Mouse (Mus musculus) thymus, adult 2 months (tissue): Measurements from ENCODE around the gene Grxcr1.

Source experiments
- CTCF ChIP-seq: fragments of 200-500 bp; IDR thresholded peaks from 2 replicates; pipeline ENCODE4 v1.5.1; 2012; ENCODE audit warnings: mild to moderate bottlenecking, control low read depth, low read length, moderate library complexity, borderline replicate concordance; ENCODE audit not compliant: control insufficient read depth, poor library complexity, insufficient read depth; ENCODE audit errors: extremely low read depth
- POLR2A ChIP-seq: fragments of 200-500 bp; IDR thresholded peaks from 2 replicates; pipeline ENCODE4 v1.6.1; 2012; ENCODE audit warnings: mild to moderate bottlenecking, low read length, control low read depth, moderate library complexity; ENCODE audit not compliant: control insufficient read depth, poor library complexity, insufficient read depth; ENCODE audit errors: extremely low read depth

DNA sequence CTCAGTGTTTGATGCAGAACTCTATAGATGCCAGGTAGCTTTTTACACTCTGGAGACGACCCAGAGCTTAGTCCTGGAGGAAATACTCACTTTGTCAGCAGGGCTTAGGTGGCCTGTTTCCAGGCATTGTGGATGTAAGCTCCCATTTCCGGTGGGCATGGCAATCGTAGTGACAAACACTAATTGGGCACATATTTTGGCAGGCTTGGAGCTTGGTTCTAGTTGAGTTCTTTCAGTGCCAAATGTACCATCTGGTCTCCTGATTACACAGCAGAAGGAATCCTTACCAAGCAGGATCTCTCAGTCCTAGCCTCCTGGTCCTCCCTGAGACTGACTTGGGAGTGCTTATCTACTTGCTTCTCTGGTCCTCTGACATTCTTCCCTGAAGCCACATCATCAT, 118.3 kb downstream of the Grxcr1 start:
- TF ChIP-seq CTCF (no peak), POLR2A (no peak)
